ENCODE assay signal across 8 mouse cellular contexts in the genomic region with DNA sequence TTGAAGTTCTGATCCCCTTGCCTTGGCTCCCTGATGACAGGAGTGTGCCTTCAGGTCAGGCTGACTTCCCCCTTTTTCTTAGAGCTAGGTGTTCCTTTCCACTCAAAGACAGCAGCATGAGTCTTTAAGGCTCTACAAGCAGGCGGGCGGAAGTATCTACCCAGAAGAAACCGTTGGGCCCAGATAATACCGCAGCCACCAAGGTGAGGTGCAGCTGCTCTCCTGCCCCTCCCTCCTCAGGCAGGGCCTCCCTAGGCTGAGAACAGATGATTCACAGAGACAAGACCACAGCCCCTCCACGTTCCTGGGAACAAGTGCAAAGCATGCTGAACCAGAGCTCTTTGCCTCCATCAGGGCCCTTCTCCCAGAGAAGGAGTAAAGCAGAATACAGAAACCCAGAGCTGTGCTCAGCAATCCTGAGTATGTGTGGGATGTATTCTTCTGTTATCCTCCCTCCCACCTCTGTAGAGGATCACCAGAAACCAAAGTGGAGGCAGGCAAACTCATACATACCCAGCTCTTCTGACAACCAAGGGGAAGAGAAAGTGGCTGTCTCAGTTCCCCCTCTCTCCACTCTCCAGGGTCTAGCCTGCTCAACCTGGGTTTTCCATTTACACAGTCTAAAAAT. TPM values are rescaled to one million over a fixed set of nuclear protein-coding genes. Genes with fewer than 3 reads are reported as not detected.
DNase-seq lines count a peak whose midpoint lies in the region; ATAC-seq and TF ChIP-seq lines count a peak whose summit lies in the region.

Rcsd1 (minus strand) TSS at position 129 of the 628 bp plus-strand sequence.

- TF ChIP-seq POLR2A in kidney, adult 2 months (IDR thresholded peaks at IDR 0.05; ENCODE audit: low read depth, low read length), result no peak
- TF ChIP-seq POLR2A in bone marrow, adult 2 months (IDR thresholded peaks at IDR 0.05; ENCODE audit: borderline replicate concordance, control insufficient read depth, low read depth, low read length), result no peak

- TF ChIP-seq CTCF in kidney, adult 2 months (conservative IDR thresholded peaks at IDR 0.05; ENCODE audit: insufficient read depth, insufficient read length, low read depth, low read length), result no peak
- no peak for TF ChIP-seq CTCF in bone marrow, adult 2 months (IDR thresholded peaks at IDR 0.05; ENCODE audit: control insufficient read depth, insufficient read depth, low read length)

- no peaks in the 10 kb centered on the region for H3K9me3 ChIP-seq in heart, embryonic 12.5 days (replicated peaks)
- H3K9me3 ChIP-seq in limb, embryonic 15.5 days, result no peaks in the 10 kb centered on the region

- H3K4me1 ChIP-seq in kidney, adult 2 months (ENCODE audit: control insufficient read depth, insufficient read depth, low read length), result peaks cover 5% of the 10 kb centered on the region; the same call in 1 of the 2 replicates
- H3K4me1 ChIP-seq in bone marrow, adult 2 months (ENCODE audit: control insufficient read depth, insufficient read depth, low read length), result peaks cover 4% of the 10 kb centered on the region
- peaks cover 46% of the 10 kb centered on the region for H3K4me1 ChIP-seq in heart, embryonic 12.5 days (replicated peaks)
- H3K4me1 ChIP-seq in limb, embryonic 15.5 days, result peaks cover 12% of the 10 kb centered on the region; the same call in 1 of the 2 replicates

- H3K36me3 ChIP-seq in kidney, adult 2 months (ENCODE audit: control insufficient read depth, insufficient read depth, low read length), result no peaks in the 10 kb centered on the region
- H3K36me3 ChIP-seq in heart, embryonic 12.5 days, result 0 out of 2 replicates have a peak, but pooled peaks cover under 1% of the 10 kb centered on the region
- H3K36me3 ChIP-seq in limb, embryonic 15.5 days, result no peaks in the 10 kb centered on the region

- peak within 1 kb of the TSS; percentile 87 for H3K27ac ChIP-seq in kidney, adult 2 months (ENCODE audit: insufficient read depth, low read depth, low read length)
- peak within 1 kb of the TSS; percentile 70 for H3K27ac ChIP-seq in bone marrow, adult 2 months (ENCODE audit: control insufficient read depth, insufficient read depth, low read depth, low read length, poor library complexity)
- peak within 1 kb of the TSS; percentile 97 for H3K27ac ChIP-seq in heart, embryonic 12.5 days (ENCODE audit: poor library complexity, severe bottlenecking)
- no peak within 1 kb of the TSS for H3K27ac ChIP-seq in limb, embryonic 15.5 days

- H3K4me2 ChIP-seq in heart, embryonic 12.5 days, result peak within 1 kb of the TSS; percentile 90
- H3K4me2 ChIP-seq in limb, embryonic 15.5 days, result 0 out of 2 replicates have a peak within 1 kb of the TSS, but pooled peaks have one; percentile 93

- no peak for ATAC-seq in heart, embryonic 12.5 days (ENCODE audit: insufficient number of reproducible peaks, low FRiP score)
- ATAC-seq in limb, embryonic 15.5 days (ENCODE audit: insufficient number of reproducible peaks, low FRiP score, low TSS enrichment, low read depth), result no peak
- ATAC-seq in cerebellum, adult (ENCODE audit: insufficient number of reproducible peaks, low FRiP score, low TSS enrichment), result no peak

- DNase-seq in kidney, adult 2 months, result no peak
- no peak for DNase-seq in kidney, adult 9 months
- DNase-seq in spleen, postnatal 36 days (ENCODE audit: low spot score in 2 of 2), result peak; percentile 77 to 83
- DNase-seq in right cerebral cortex, postnatal 25 days, result no peak

- H3K27me3 ChIP-seq in kidney, adult 2 months (replicated peaks; ENCODE audit: control insufficient read depth, insufficient read depth, low read length), result no peaks in the 10 kb centered on the region
- no peaks in the 10 kb centered on the region for H3K27me3 ChIP-seq in heart, embryonic 12.5 days (replicated peaks)
- no peaks in the 10 kb centered on the region for H3K27me3 ChIP-seq in limb, embryonic 15.5 days

- 83% methylated on average over 5 of the region's 5 CpGs for WGBS in kidney, adult 2 months
- 6% methylated on average over 5 of the region's 5 CpGs for WGBS in bone marrow, adult 2 months
- WGBS in heart, embryonic 12.5 days, result 38% methylated on average over 5 of the region's 5 CpGs
- 48% methylated on average over 5 of the region's 5 CpGs for WGBS in limb, embryonic 15.5 days

- peak within 1 kb of the TSS; percentile 97; the same call in 1 of the 2 replicates for H3K9ac ChIP-seq in heart, embryonic 12.5 days
- H3K9ac ChIP-seq in limb, embryonic 15.5 days, result no peak within 1 kb of the TSS

- H3K4me3 ChIP-seq in kidney, adult 2 months (ENCODE audit: insufficient read depth, low read depth, low read length), result peak within 1 kb of the TSS; percentile 82
- peak within 1 kb of the TSS; percentile 98 for H3K4me3 ChIP-seq in bone marrow, adult 2 months (replicated peaks; ENCODE audit: control insufficient read depth, low read depth, low read length)
- peak within 1 kb of the TSS; percentile 90 for H3K4me3 ChIP-seq in heart, embryonic 12.5 days
- H3K4me3 ChIP-seq in limb, embryonic 15.5 days, result peak within 1 kb of the TSS; percentile 72; the same call in 1 of the 2 replicates

RNA-seq across cellular contexts. Expression of gene Rcsd1, which starts in this region (rescaled TPM):
- polyA plus RNA-seq in kidney, adult 2 months (2012; rRNA removed), result 11.7 and 15.6 TPM in 2 replicates
- 51.6 and 119 TPM in 2 replicates for polyA plus RNA-seq in bone marrow, adult 2 months (2011; ENCODE audit: insufficient read depth, insufficient read length, low replicate concordance, missing spikeins)
- polyA plus RNA-seq in heart, embryonic 12.5 days (2016; fragmentation: Nextera tagmentation; extraction: Ambion mirVana), result 113 and 122 TPM in 2 replicates
- polyA plus RNA-seq in limb, embryonic 15.5 days (2015; fragmentation: Nextera tagmentation; extraction: Ambion mirVana), result 17.5 and 23.5 TPM in 2 replicates

Comparison
In these comparisons a context has a peak if more than half of its experiments do, and no peak if none do; other contexts are left out.
1. DNase-seq: peak in spleen, postnatal 36 days (2 of 2); none in kidney, adult 2 months (single experiment), kidney, adult 9 months (single experiment) and right cerebral cortex, postnatal 25 days (single experiment).
2. Peak in every context shown above with its lines, with median percentiles within 50 percentile points of each other: H3K4me3 ChIP-seq.